Mouse (Mus musculus) kidney, postnatal 10 days (tissue): ENCODE measurements around the gene Specc1.

Experiments used
- DNase-seq: peaks from one replicate; pipeline ENCODE4 v3.0.0; 2021; ENCODE audit warnings: mixed read lengths

Specc1 gene

GRCm38 (mm10) chr11:61970901-61971300 is 14.3 kb downstream of the Specc1 start:
- no peak for DNase-seq

- DNase-seq = no peak
Measured at GRCm38 (mm10) chr11:61971441-61972221, 15.1 kb downstream of the Specc1 start.

- peak; percentile 20 for DNase-seq
Measured at GRCm38 (mm10) chr11:61974106-61974707, 17.6 kb downstream of the Specc1 start.

- DNase-seq = no peak
Measured at GRCm38 (mm10) chr11:61975783-61976182, 19.2 kb downstream of the Specc1 start.

- no peak for DNase-seq
Measured at GRCm38 (mm10) chr11:61981285-61981684, 24.7 kb downstream of the Specc1 start.

- no peak for DNase-seq
Measured at GRCm38 (mm10) chr11:61982828-61983227, 26.3 kb downstream of the Specc1 start.

- no peak for DNase-seq
Measured at GRCm38 (mm10) chr11:61986939-61987338, 30.4 kb downstream of the Specc1 start.

- DNase-seq = peak; percentile 34
Measured at GRCm38 (mm10) chr11:61989647-61990046, 33.1 kb downstream of the Specc1 start.

- no peak for DNase-seq
Measured at GRCm38 (mm10) chr11:61991576-61991975, 35.0 kb downstream of the Specc1 start.

GRCm38 (mm10) chr11:61992671-61993285 is 36.2 kb downstream of the Specc1 start:
- DNase-seq = no peak

- DNase-seq = peak; percentile 26
Measured at GRCm38 (mm10) chr11:61999501-61999900, 42.9 kb downstream of the Specc1 start.

GRCm38 (mm10) chr11:62000099-62000498 is 43.5 kb downstream of the Specc1 start:
- DNase-seq = no peak

GRCm38 (mm10) chr11:62001977-62002376 is 45.4 kb downstream of the Specc1 start:
- DNase-seq = no peak

GRCm38 (mm10) chr11:62004881-62005240 is 48.3 kb downstream of the Specc1 start:
- no peak for DNase-seq

GRCm38 (mm10) chr11:62005241-62005910 is 48.8 kb downstream of the Specc1 start:
- DNase-seq = peak; percentile 53

- no peak for DNase-seq
Measured at GRCm38 (mm10) chr11:62005911-62006260, 49.3 kb downstream of the Specc1 start.

GRCm38 (mm10) chr11:62006680-62007079 is 50.1 kb downstream of the Specc1 start:
- DNase-seq = no peak

- no peak for DNase-seq
Measured at GRCm38 (mm10) chr11:62007984-62008383, 51.4 kb downstream of the Specc1 start.

GRCm38 (mm10) chr11:62010625-62011231 is 54.2 kb downstream of the Specc1 start:
- peak; percentile 53 for DNase-seq

GRCm38 (mm10) chr11:62012039-62012438 is 55.5 kb downstream of the Specc1 start:
- DNase-seq = no peak

GRCm38 (mm10) chr11:62013449-62013848 is 56.9 kb downstream of the Specc1 start:
- DNase-seq = no peak

GRCm38 (mm10) chr11:62015071-62015654 is 58.6 kb downstream of the Specc1 start:
- no peak for DNase-seq

- no peak for DNase-seq
Measured at GRCm38 (mm10) chr11:62016985-62017384, 60.4 kb downstream of the Specc1 start.
